Mouse (Mus musculus): ENCODE measurements around the gene Ajm1. TPM values are rescaled to one million over a fixed set of nuclear protein-coding genes. Genes with fewer than 3 reads are reported as not detected.

The Ajm1 gene
- polyA plus RNA-seq, 1 experiment, result 2.2 TPM

GRCm38 (mm10) chr2:25536531-25536930 is 45.0 kb downstream of the Ajm1 start:
- peaks cover 10% of the 10 kb centered on the region for H3K4me1 ChIP-seq (ENCODE audit: control insufficient read depth, insufficient read depth, insufficient read length, low read length)
- H3K4me3 ChIP-seq (ENCODE audit: low read depth, low read length), result no peak overlapping the region
- H3K27me3 ChIP-seq (ENCODE audit: control insufficient read depth, insufficient read depth, low read length), result no peaks in the 10 kb centered on the region
- H3K27ac ChIP-seq (ENCODE audit: insufficient read depth, low read depth, low read length), result no peak overlapping the region
- WGBS, result 78% methylated on average over 8 of the region's 8 CpGs
- no peak for TF ChIP-seq CTCF (IDR thresholded peaks at IDR 0.05; ENCODE audit: extremely low read depth, insufficient read length, insufficient replicate concordance, low read depth, low read length)
- no peak for TF ChIP-seq POLR2A (IDR thresholded peaks at IDR 0.05; ENCODE audit: low read depth, low read length)
- peaks cover 36% of the 10 kb centered on the region for H3K36me3 ChIP-seq (ENCODE audit: control insufficient read depth, insufficient read depth, low read length)

- no peak overlapping the region for H3K4me3 ChIP-seq (ENCODE audit: low read depth, low read length)
- peaks cover 40% of the 10 kb centered on the region for H3K36me3 ChIP-seq (ENCODE audit: control insufficient read depth, insufficient read depth, low read length)
- TF ChIP-seq POLR2A (IDR thresholded peaks at IDR 0.05; ENCODE audit: low read depth, low read length) (no peak), CTCF (IDR thresholded peaks at IDR 0.05; ENCODE audit: extremely low read depth, insufficient read length, insufficient replicate concordance, low read depth, low read length) (no peak)
- H3K4me1 ChIP-seq (ENCODE audit: control insufficient read depth, insufficient read depth, insufficient read length, low read length), result peaks cover 10% of the 10 kb centered on the region
- 91% methylated on average over 2 of the region's 2 CpGs for WGBS
- peak overlapping the region; percentile 79 for H3K27ac ChIP-seq (ENCODE audit: insufficient read depth, low read depth, low read length)
- H3K27me3 ChIP-seq (ENCODE audit: control insufficient read depth, insufficient read depth, low read length), result no peaks in the 10 kb centered on the region
These were observed 46.7 kb downstream of the Ajm1 start for GRCm38 (mm10) chr2:25534866-25535182.

- peaks cover 10% of the 10 kb centered on the region for H3K4me1 ChIP-seq (ENCODE audit: control insufficient read depth, insufficient read depth, insufficient read length, low read length)
- peaks cover 40% of the 10 kb centered on the region for H3K36me3 ChIP-seq (ENCODE audit: control insufficient read depth, insufficient read depth, low read length)
- peak; percentile 33; the same call in 1 of the 2 replicates for TF ChIP-seq POLR2A (IDR thresholded peaks at IDR 0.05; ENCODE audit: low read depth, low read length)
- no peak for TF ChIP-seq CTCF (IDR thresholded peaks at IDR 0.05; ENCODE audit: extremely low read depth, insufficient read length, insufficient replicate concordance, low read depth, low read length)
- no peak overlapping the region for H3K4me3 ChIP-seq (ENCODE audit: low read depth, low read length)
- H3K27ac ChIP-seq (ENCODE audit: insufficient read depth, low read depth, low read length), result peak overlapping the region; percentile 79
- no peaks in the 10 kb centered on the region for H3K27me3 ChIP-seq (ENCODE audit: control insufficient read depth, insufficient read depth, low read length)
- 51% methylated on average over 3 of the region's 3 CpGs for WGBS
These were observed 47.2 kb downstream of the Ajm1 start for GRCm38 (mm10) chr2:25534178-25534865.

- Histone ChIP-seq H3K36me3 (ENCODE audit: control insufficient read depth, insufficient read depth, low read length) (peaks cover 44% of the 10 kb centered on the region), H3K27ac (ENCODE audit: insufficient read depth, low read depth, low read length) (peak overlapping the region; percentile 79)
These were observed 47.9 kb downstream of the Ajm1 start for GRCm38 (mm10) chr2:25533707-25534106.

GRCm38 (mm10) chr2:25526510-25527302 is 54.9 kb downstream of the Ajm1 start:
- Histone ChIP-seq H3K36me3 (ENCODE audit: control insufficient read depth, insufficient read depth, low read length) (peaks cover 71% of the 10 kb centered on the region), H3K4me3 (ENCODE audit: low read depth, low read length) (no peak overlapping the region)

More at GRCm38 (mm10) chr2:25533707-25534106, 47.9 kb downstream of the Ajm1 start:
- 67% methylated on average over 2 of the region's 2 CpGs for WGBS
- no peak for TF ChIP-seq POLR2A (IDR thresholded peaks at IDR 0.05; ENCODE audit: low read depth, low read length)
- TF ChIP-seq CTCF (IDR thresholded peaks at IDR 0.05; ENCODE audit: extremely low read depth, insufficient read length, insufficient replicate concordance, low read depth, low read length), result no peak
- Histone ChIP-seq H3K4me3 (ENCODE audit: low read depth, low read length) (no peak overlapping the region), H3K4me1 (ENCODE audit: control insufficient read depth, insufficient read depth, insufficient read length, low read length) (peaks cover 10% of the 10 kb centered on the region), H3K27me3 (ENCODE audit: control insufficient read depth, insufficient read depth, low read length) (no peaks in the 10 kb centered on the region)

More at GRCm38 (mm10) chr2:25526510-25527302, 54.9 kb downstream of the Ajm1 start:
- Histone ChIP-seq H3K4me1 (ENCODE audit: control insufficient read depth, insufficient read depth, insufficient read length, low read length) (no peaks in the 10 kb centered on the region), H3K27me3 (ENCODE audit: control insufficient read depth, insufficient read depth, low read length) (no peaks in the 10 kb centered on the region), H3K27ac (ENCODE audit: insufficient read depth, low read depth, low read length) (no peak overlapping the region)
- TF ChIP-seq POLR2A (IDR thresholded peaks at IDR 0.05; ENCODE audit: low read depth, low read length) (no peak), CTCF (IDR thresholded peaks at IDR 0.05; ENCODE audit: extremely low read depth, insufficient read length, insufficient replicate concordance, low read depth, low read length) (no peak)
- 84% methylated on average over 9 of the region's 9 CpGs for WGBS

Other genes starting within 250 kb of the Ajm1 start
- 11.1 and 20.5 TPM in 2 replicates for gene Man1b1, start 249.4 kb downstream of the Ajm1 start, polyA plus RNA-seq (2012; rRNA removed)
- 12.5 and 24.4 TPM in 2 replicates for gene Dpp7, start 225.4 kb downstream of the Ajm1 start, polyA plus RNA-seq (2012; rRNA removed)
- 130 and 360 TPM in 2 replicates for gene Uap1l1, start 216.1 kb downstream of the Ajm1 start, polyA plus RNA-seq (2012; rRNA removed)
- 15.4 and 28.8 TPM in 2 replicates for gene Sapcd2, start 209.4 kb downstream of the Ajm1 start, polyA plus RNA-seq (2012; rRNA removed)
- 25.8 and 50.7 TPM in 2 replicates for gene Entpd2, start 185.9 kb downstream of the Ajm1 start, polyA plus RNA-seq (2012; rRNA removed)
- 103 and 117 TPM in 2 replicates for gene Npdc1, start 182.4 kb downstream of the Ajm1 start, polyA plus RNA-seq (2012; rRNA removed)
- 0.68 and 0.76 TPM in 2 replicates for gene Fut7, start 158.5 kb downstream of the Ajm1 start, polyA plus RNA-seq (2012; rRNA removed)
- 15.0 and 18.5 TPM in 2 replicates for gene Abca2, start 153.1 kb downstream of the Ajm1 start, polyA plus RNA-seq (2012; rRNA removed)
- gene Clic3, start 124.9 kb downstream of the Ajm1 start, polyA plus RNA-seq (2012; rRNA removed), result 0.38 and 12.0 TPM in 2 replicates
- 48.6 and 62.7 TPM in 2 replicates for gene Paxx, start 120.7 kb downstream of the Ajm1 start, polyA plus RNA-seq (2012; rRNA removed)
- 0.28 and 0.39 TPM in 2 replicates for gene Ptgds, start 111.7 kb downstream of the Ajm1 start, polyA plus RNA-seq (2012; rRNA removed)
- not detected in 2 replicates for gene Lcn12, start 87.8 kb downstream of the Ajm1 start, polyA plus RNA-seq (2012; rRNA removed)
- 32.0 and 34.0 TPM in 2 replicates for gene Fbxw5, start 81.0 kb downstream of the Ajm1 start, polyA plus RNA-seq (2012; rRNA removed)
- 2.1 and 2.2 TPM in 2 replicates for gene C8g, start 80.0 kb downstream of the Ajm1 start, polyA plus RNA-seq (2012; rRNA removed)
- 8.2 and 13.7 TPM in 2 replicates for gene Traf2, start 34.8 kb downstream of the Ajm1 start, polyA plus RNA-seq (2012; rRNA removed)
- 209 and 413 TPM in 2 replicates for gene Edf1, start 23.9 kb downstream of the Ajm1 start, polyA plus RNA-seq (2012; rRNA removed)
- 0.52 and 1.1 TPM in 2 replicates for gene Mamdc4, start 6.9 kb downstream of the Ajm1 start, polyA plus RNA-seq (2012; rRNA removed)
- 15.8 and 29.7 TPM in 2 replicates for gene Phpt1, start 6.5 kb downstream of the Ajm1 start, polyA plus RNA-seq (2012; rRNA removed)
- gene Rabl6, start 26.8 kb upstream of the Ajm1 start, polyA plus RNA-seq (2012; rRNA removed), result 35.3 and 47.6 TPM in 2 replicates
- gene Ccdc183, start 35.9 kb upstream of the Ajm1 start, polyA plus RNA-seq (2012; rRNA removed), result not detected in 2 replicates
- 10.0 and 11.7 TPM in 2 replicates for gene Tmem141, start 40.2 kb upstream of the Ajm1 start, polyA plus RNA-seq (2012; rRNA removed)
- gene Fcna, start 46.3 kb upstream of the Ajm1 start, polyA plus RNA-seq (2012; rRNA removed), result 0.65 and 1.4 TPM in 2 replicates
- not detected in 2 replicates for gene Lcn8, start 71.4 kb upstream of the Ajm1 start, polyA plus RNA-seq (2012; rRNA removed)
- not detected in 2 replicates for gene Lcn5, start 76.2 kb upstream of the Ajm1 start, polyA plus RNA-seq (2012; rRNA removed)
- not detected in 2 replicates for gene Lcn6, start 95.0 kb upstream of the Ajm1 start, polyA plus RNA-seq (2012; rRNA removed)
- gene Lcn10, start 101.0 kb upstream of the Ajm1 start, polyA plus RNA-seq (2012; rRNA removed), result not detected in 2 replicates
- not detected in 2 replicates for gene Obp2a, start 118.3 kb upstream of the Ajm1 start, polyA plus RNA-seq (2012; rRNA removed)
- 22.9 and 28.4 TPM in 2 replicates for gene Bmyc, start 125.0 kb upstream of the Ajm1 start, polyA plus RNA-seq (2012; rRNA removed)
- not detected in 2 replicates for gene Obp2b, start 155.3 kb upstream of the Ajm1 start, polyA plus RNA-seq (2012; rRNA removed)
- not detected in 2 replicates for gene Lcn3, start 183.8 kb upstream of the Ajm1 start, polyA plus RNA-seq (2012; rRNA removed)
- not detected in 2 replicates for gene Lcn11, start 195.3 kb upstream of the Ajm1 start, polyA plus RNA-seq (2012; rRNA removed)
- gene Gm13539, start 200.5 kb upstream of the Ajm1 start, polyA plus RNA-seq (2012; rRNA removed), result not detected in 2 replicates
- gene Glt6d1, start 234.1 kb upstream of the Ajm1 start, polyA plus RNA-seq (2012; rRNA removed), result not detected in 2 replicates
- not detected in 2 replicates for gene Lcn9, start 241.4 kb upstream of the Ajm1 start, polyA plus RNA-seq (2012; rRNA removed)

Measured in small intestine, adult 2 months (tissue).